Mouse (Mus musculus) embryonic fibroblast, embryonic 13.5 days (primary cell): ENCODE measurements around the gene Hnrnpab.

ENCODE experiments used
- CTCF ChIP-seq: IDR thresholded peaks from 2 replicates; pipeline ENCODE4 v1.5.1; 2011; ENCODE audit warnings: mild to moderate bottlenecking, control low read depth, low read length, moderate library complexity, borderline replicate concordance; ENCODE audit not compliant: insufficient read depth
- POLR2A ChIP-seq: IDR thresholded peaks from 2 replicates; pipeline ENCODE4 v1.6.1; 2011; ENCODE audit warnings: low read depth, mild to moderate bottlenecking, control low read depth, low read length, moderate library complexity

DNA sequence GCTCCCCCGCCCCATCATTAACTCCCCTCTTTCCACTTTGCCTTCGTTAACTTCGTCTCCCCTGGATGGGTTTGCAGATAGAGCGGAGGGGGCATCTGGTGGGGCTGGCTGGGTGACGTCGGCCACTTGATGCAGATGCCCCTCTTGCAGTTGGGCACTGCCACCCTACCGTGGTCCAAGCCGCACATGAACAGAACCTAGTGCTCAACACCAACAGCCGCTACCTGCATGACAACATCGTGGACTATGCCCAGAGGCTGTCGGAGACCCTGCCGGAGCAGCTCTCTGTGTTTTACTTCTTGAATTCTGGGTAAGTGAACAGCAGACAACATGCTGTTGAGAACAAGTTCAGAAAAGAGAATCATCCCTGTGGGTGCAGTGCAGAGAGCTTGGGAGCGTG lies 20.2 kb downstream of the Hnrnpab start:
- TF ChIP-seq CTCF: no peak
- no peak for TF ChIP-seq POLR2A
